Mouse (Mus musculus): Measurements from ENCODE around the gene Apbb2.

Apbb2 gene

GRCm38 (mm10) chr5:66618597-66618996 is at the start of gene Apbb2:
Gene Apbb2, minus strand, starts transcription at chr5:66618784.
- DNase-seq = peak; percentile 97

GRCm38 (mm10) chr5:66654220-66654619 is 35.6 kb upstream of the Apbb2 start:
- no peak for DNase-seq

GRCm38 (mm10) chr5:66647504-66647903 is 28.9 kb upstream of the Apbb2 start:
- DNase-seq = no peak

DNA sequence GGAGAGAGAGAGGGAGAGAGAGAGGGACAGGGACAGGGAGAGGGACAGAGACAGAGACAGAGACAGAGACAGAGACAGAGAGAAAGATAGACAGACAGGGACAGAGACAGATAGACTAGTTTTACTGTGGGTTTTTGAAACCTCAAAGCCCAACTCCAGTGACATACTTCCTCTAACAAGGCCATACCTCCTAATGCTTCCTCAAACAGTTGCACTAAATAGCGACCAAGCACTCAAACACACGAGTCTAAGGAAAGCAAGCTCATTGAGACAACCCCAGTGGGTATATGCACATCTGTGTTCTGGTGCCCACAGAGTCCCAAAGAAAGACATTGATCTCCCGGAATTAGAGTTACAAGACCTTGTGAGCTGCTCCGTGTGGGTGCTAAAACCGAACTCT is 24.7 kb upstream of the Apbb2 start:
- DNase-seq = no peak

GRCm38 (mm10) chr5:66642156-66642555 is 23.6 kb upstream of the Apbb2 start:
- DNase-seq = no peak

GRCm38 (mm10) chr5:66635459-66636079 is 17.0 kb upstream of the Apbb2 start:
- no peak for DNase-seq

DNA sequence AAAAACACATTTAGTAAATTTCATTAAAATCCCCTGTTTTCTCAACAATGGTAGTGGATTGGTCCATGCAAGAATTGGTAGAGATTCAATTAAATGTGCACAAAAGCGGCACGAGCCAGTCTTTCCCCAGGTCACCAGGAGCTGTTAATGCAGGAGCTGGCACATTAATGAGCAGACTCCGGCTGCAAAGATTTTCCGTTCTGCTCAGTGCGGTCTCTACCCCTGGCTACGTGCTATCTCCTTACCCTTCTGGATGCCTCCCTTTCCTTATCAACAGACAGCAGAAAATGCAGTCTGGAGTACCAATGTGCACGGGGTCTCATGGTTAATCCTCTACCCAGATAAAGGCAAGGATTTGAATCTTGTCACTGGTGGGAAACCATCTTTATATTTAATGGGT is 9.2 kb upstream of the Apbb2 start:
- no peak for DNase-seq

- DNase-seq = peak; percentile 83
Measured at GRCm38 (mm10) chr5:66620191-66620625, 1.6 kb upstream of the Apbb2 start.

DNA sequence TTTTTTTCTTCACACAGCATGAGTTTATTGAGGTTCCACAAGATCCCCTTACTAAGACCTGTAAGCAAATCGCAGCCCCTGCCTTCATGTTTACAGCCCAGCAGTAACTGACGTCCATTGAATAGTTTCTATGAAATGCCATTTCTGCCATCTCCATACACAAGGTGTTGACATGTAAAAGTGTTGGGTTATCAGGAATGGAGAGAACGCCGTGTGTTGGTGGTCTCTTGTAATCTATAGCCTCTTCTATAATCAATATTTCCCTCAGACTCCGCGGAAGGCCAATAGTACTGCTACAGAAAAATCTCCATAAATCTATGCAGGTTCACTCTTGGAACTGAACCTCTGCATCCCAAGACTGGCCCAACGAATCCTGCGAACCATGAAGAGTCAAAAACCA is 1.1 kb upstream of the Apbb2 start:
- DNase-seq = no peak

GRCm38 (mm10) chr5:66619195-66619594 is 611 bp upstream of the Apbb2 start:
- no peak for DNase-seq

GRCm38 (mm10) chr5:66617921-66618460 is 593 bp downstream of the Apbb2 start:
- no peak for DNase-seq

GRCm38 (mm10) chr5:66614940-66615339 is 3.6 kb downstream of the Apbb2 start:
- DNase-seq = no peak

GRCm38 (mm10) chr5:66613725-66614124 is 4.9 kb downstream of the Apbb2 start:
- no peak for DNase-seq

- DNase-seq = no peak
Measured at GRCm38 (mm10) chr5:66612964-66613363, 5.6 kb downstream of the Apbb2 start.

DNA sequence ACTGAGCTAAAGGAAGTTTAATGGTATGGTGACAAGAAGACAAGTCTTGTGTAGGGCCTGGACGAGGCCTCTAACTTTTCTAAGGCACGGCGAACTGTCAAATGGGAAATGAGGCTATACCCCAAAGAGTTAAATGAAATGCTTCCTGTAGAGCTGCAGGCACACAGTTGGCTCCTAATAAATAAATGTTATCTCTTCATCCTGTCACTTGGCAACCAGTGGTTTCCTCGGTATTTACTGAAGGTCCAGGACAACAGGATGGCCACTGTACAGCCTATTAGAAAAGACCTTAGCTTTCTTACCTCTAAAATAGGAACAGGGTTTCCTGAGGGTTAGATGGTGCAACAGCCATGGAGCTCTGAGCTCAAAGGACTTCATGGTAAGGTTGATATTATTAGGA is 6.7 kb downstream of the Apbb2 start:
- no peak for DNase-seq

GRCm38 (mm10) chr5:66611361-66611760 is 7.2 kb downstream of the Apbb2 start:
- no peak for DNase-seq

DNA sequence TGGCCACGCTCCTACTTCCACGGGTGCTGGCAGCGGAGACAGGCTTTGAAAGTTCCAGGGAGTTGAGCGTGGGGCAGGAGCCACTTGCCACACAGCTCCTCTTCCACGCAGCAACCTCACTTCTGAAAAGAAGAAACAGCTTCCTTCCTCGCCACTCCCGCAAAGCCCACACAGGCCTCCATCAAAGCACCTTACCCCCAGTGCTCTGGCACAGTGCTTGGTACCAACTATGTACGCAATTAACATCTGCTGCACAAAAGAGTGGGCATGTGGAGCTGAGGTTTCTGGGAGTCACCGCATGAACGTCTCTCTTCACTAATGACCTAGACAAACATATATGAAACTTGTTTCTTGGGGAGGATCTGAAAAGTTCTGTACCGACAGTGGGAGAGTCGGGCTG is 8.3 kb downstream of the Apbb2 start:
- no peak for DNase-seq

GRCm38 (mm10) chr5:66609306-66609705 is 9.3 kb downstream of the Apbb2 start:
- DNase-seq = no peak

DNA sequence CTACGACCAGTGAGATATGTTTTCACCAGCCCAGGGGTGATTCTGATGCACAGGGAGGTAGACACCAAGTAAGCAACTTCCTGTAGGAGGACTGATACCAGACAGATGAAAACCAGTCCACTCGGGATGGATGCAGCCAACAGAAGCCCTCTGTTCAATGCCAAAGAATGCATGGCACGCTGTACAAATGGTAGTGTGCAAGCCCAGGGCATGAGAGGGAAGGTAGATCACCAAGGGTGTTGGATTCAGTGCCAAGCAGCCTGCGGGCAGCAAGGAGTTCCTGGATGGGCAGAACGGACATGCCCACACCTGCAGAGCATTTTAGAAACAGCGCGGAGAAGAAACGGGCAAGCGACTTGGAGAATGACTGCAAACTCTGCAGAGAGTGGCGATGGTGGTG is 10.8 kb downstream of the Apbb2 start:
- no peak for DNase-seq

DNA sequence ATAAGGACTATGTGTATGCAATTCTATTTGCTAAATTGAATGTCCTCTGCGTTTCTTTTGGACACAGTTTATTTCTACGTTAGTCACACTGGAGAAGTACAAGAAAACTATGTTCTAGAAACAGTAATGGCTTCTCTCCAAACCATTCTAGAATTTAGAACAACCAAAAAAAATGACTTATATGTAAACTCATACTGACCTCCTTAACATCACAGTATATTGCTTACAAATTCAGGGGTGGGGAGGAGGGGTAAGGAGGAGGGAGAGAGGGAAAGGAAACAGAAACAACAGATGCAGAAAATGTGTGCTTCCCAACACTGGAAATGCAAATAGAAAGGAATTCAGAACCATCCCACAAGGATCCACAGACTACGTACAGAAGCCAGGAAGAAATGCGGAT is 11.4 kb downstream of the Apbb2 start:
- no peak for DNase-seq

- no peak for DNase-seq
Measured at GRCm38 (mm10) chr5:66605636-66606035, 12.9 kb downstream of the Apbb2 start.

- no peak for DNase-seq
Measured at GRCm38 (mm10) chr5:66604423-66604822, 14.2 kb downstream of the Apbb2 start.

- DNase-seq = peak; percentile 74
Measured at GRCm38 (mm10) chr5:66603746-66604145, 14.8 kb downstream of the Apbb2 start.

- no peak for DNase-seq
Measured at GRCm38 (mm10) chr5:66603223-66603622, 15.4 kb downstream of the Apbb2 start.

DNA sequence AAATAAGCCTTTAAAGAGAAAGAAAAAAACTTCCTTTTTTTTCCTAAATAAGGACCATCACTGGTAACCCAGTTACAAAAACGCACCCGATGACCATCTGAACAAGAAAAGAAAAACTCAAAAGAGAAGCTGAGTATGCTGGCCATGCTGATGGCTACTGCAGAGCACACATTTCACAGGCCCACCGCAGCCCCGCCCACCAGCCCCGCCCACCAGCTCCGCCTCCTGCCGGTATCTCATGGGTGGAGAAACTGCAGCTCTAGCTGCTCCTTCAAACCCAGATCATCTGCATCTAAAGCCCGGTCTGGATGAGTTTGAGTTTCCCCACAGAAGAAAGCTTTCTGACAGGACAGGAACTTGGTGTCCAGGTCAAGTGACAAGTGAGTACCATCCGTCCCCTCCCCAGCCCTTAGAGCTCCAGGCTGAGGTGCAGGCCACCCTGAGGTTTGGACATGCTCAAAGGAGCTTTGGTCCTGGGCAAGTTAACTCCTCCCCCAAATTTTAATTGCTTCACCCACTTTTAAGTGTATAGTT is 16.2 kb downstream of the Apbb2 start:
- DNase-seq = peak; percentile 58

Measured in layer of hippocampus, adult 9-11 months (tissue).